Mouse (Mus musculus) neural tube, embryonic 11.5 days (tissue): ENCODE data around the gene Baiap2l2. TPM values are rescaled to one million over a fixed set of nuclear protein-coding genes. Genes with fewer than 3 reads are reported as not detected.

ENCODE experiments used
- polyA plus RNA-seq: library from polyadenylated mRNA; unstranded; fragments of >200 nt; fragmentation: Nextera tagmentation; extraction: Ambion mirVana; gene quantifications from 2 replicates; pipeline ENCODE4 v1.2.1, GENCODE M21; 2014

Gene Baiap2l2
- polyA plus RNA-seq, 1 experiment from 2014 or later = 1.9 TPM

Other genes with a start within 250 kb of the Baiap2l2 start
- not detected in 2 replicates for gene Galr3, start 243.7 kb downstream of the Baiap2l2 start, polyA plus RNA-seq
- 59.5 and 65.6 TPM in 2 replicates for gene Ankrd54, start 222.6 kb downstream of the Baiap2l2 start, polyA plus RNA-seq
- gene Eif3l, start 210.4 kb downstream of the Baiap2l2 start, polyA plus RNA-seq = 250 and 259 TPM in 2 replicates
- 6.8 and 7.9 TPM in 2 replicates for gene Micall1, start 176.6 kb downstream of the Baiap2l2 start, polyA plus RNA-seq
- 301 and 311 TPM in 2 replicates for gene Polr2f, start 144.5 kb downstream of the Baiap2l2 start, polyA plus RNA-seq
- gene 1700088E04Rik, start 144.3 kb downstream of the Baiap2l2 start, polyA plus RNA-seq = 8.8 and 9.4 TPM in 2 replicates
- gene Sox10, start 120.3 kb downstream of the Baiap2l2 start, polyA plus RNA-seq = 25.3 and 32.9 TPM in 2 replicates
- gene Pick1, start 56.4 kb downstream of the Baiap2l2 start, polyA plus RNA-seq = 27.3 and 28.8 TPM in 2 replicates
- 0.38 and 0.49 TPM in 2 replicates for gene Gm49486, start 56.1 kb downstream of the Baiap2l2 start, polyA plus RNA-seq
- not detected in 2 replicates for gene Slc16a8, start 30.8 kb downstream of the Baiap2l2 start, polyA plus RNA-seq
- 21.9 and 22.9 TPM in 2 replicates for gene Pla2g6, start 42.9 kb upstream of the Baiap2l2 start, polyA plus RNA-seq
- gene Maff, start 61.1 kb upstream of the Baiap2l2 start, polyA plus RNA-seq = 1.2 and 2.9 TPM in 2 replicates
- gene Tmem184b, start 118.0 kb upstream of the Baiap2l2 start, polyA plus RNA-seq = 51.2 and 52.9 TPM in 2 replicates
- 192 and 213 TPM in 2 replicates for gene Csnk1e, start 170.0 kb upstream of the Baiap2l2 start, polyA plus RNA-seq
- not detected in 2 replicates for gene Kcnj4, start 219.7 kb upstream of the Baiap2l2 start, polyA plus RNA-seq
- 12.1 and 16.9 TPM in 2 replicates for gene Kdelr3, start 230.9 kb upstream of the Baiap2l2 start, polyA plus RNA-seq